12 mouse cellular contexts compared by ENCODE assay signal in the genomic region with DNA sequence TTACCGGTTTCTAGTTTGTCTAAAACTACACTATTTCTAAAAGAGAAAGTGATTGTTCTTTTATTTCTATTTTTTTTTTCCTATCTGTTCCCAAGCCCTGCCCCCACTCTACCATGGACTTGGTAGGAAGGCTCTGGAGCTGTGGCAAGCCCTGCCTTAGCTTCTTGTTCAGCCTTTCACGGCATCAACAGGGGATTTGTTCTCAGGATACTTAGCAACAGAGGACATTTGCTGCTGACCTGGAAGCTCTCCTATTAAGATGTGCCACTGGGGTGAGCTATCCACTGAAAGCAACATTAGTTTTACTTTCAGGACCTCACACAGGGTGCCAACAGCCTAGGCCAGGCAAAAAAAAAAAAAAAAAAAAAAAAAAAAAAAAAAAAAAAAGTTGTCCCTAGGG. TPM values are rescaled to one million over a fixed set of nuclear protein-coding genes. Genes with fewer than 3 reads are reported as not detected.
DNase-seq lines count a peak whose midpoint lies in the region; ATAC-seq lines count a peak whose summit lies in the region.
"Had no signal": no experiment of that assay in that cellular context is flagged by ENCODE, and none has a peak within 500 bp of the region (broad histone marks: within the 10 kb centered on the region; RNA-seq: fewer than 3 reads in every experiment).

No protein-coding gene starts in this region.

- WGBS in neural tube, embryonic 11.5 days, result 9% methylated on average over 2 of the region's 2 CpGs
- WGBS in forebrain, embryonic 15.5 days, result 3% methylated on average over 2 of the region's 2 CpGs
- 4% methylated on average over 2 of the region's 2 CpGs for WGBS in midbrain, embryonic 12.5 days

- no peak overlapping the region for H3K27ac ChIP-seq in neural tube, embryonic 11.5 days (ENCODE audit: low read depth, low read length)
- peak overlapping the region; percentile 89 for H3K27ac ChIP-seq in forebrain, embryonic 15.5 days (replicated peaks)
- H3K27ac ChIP-seq in midbrain, embryonic 12.5 days (replicated peaks), result peak overlapping the region; percentile 69; the same call in 1 of the 2 replicates
- H3K27ac ChIP-seq: embryonic facial prominence, embryonic 12.5 days; limb, embryonic 12.5 days; lung, embryonic 15.5 days; stomach, embryonic 15.5 days had no signal

- peak overlapping the region; percentile 42 for H3K4me2 ChIP-seq in neural tube, embryonic 11.5 days (ENCODE audit: low read depth)
- H3K4me2 ChIP-seq in forebrain, embryonic 15.5 days (replicated peaks), result peak overlapping the region; percentile 60
- H3K4me2 ChIP-seq in midbrain, embryonic 12.5 days (replicated peaks), result peak overlapping the region; percentile 78
- H3K4me2 ChIP-seq: limb, embryonic 12.5 days; lung, embryonic 15.5 days; stomach, embryonic 15.5 days had no signal

- peaks cover 36% of the 10 kb centered on the region for H3K27me3 ChIP-seq in neural tube, embryonic 11.5 days (ENCODE audit: control insufficient read depth, insufficient read depth, low read length)
- no peaks in the 10 kb centered on the region for H3K27me3 ChIP-seq in forebrain, embryonic 15.5 days
- peaks cover 13% of the 10 kb centered on the region; the same call in 1 of the 2 replicates for H3K27me3 ChIP-seq in midbrain, embryonic 12.5 days

- H3K4me3 ChIP-seq in neural tube, embryonic 11.5 days (ENCODE audit: low read depth, low read length), result peak overlapping the region; percentile 40
- peak overlapping the region; percentile 56 for H3K4me3 ChIP-seq in forebrain, embryonic 15.5 days
- H3K4me3 ChIP-seq in midbrain, embryonic 12.5 days, result peak overlapping the region; percentile 60
- H3K4me3 ChIP-seq: limb, embryonic 12.5 days; lung, embryonic 15.5 days; stomach, embryonic 15.5 days had no signal

- H3K9me3 ChIP-seq in neural tube, embryonic 11.5 days (ENCODE audit: control insufficient read depth, low read length), result no peaks in the 10 kb centered on the region
- H3K9me3 ChIP-seq in forebrain, embryonic 15.5 days, result no peaks in the 10 kb centered on the region
- no peaks in the 10 kb centered on the region for H3K9me3 ChIP-seq in midbrain, embryonic 12.5 days
- H3K9me3 ChIP-seq: embryonic facial prominence, embryonic 12.5 days; limb, embryonic 12.5 days; lung, embryonic 15.5 days; stomach, embryonic 15.5 days had no signal

- H3K36me3 ChIP-seq in neural tube, embryonic 11.5 days (ENCODE audit: control insufficient read depth, insufficient read depth, low read length), result no peaks in the 10 kb centered on the region
- no peaks in the 10 kb centered on the region for H3K36me3 ChIP-seq in forebrain, embryonic 15.5 days
- 0 out of 2 replicates have a peak, but pooled peaks cover 3% of the 10 kb centered on the region for H3K36me3 ChIP-seq in midbrain, embryonic 12.5 days
- H3K36me3 ChIP-seq: embryonic facial prominence, embryonic 12.5 days; limb, embryonic 12.5 days; lung, embryonic 15.5 days; stomach, embryonic 15.5 days had no signal

- H3K9ac ChIP-seq in neural tube, embryonic 11.5 days (ENCODE audit: low read length), result peak overlapping the region; percentile 37
- H3K9ac ChIP-seq in forebrain, embryonic 15.5 days (replicated peaks), result peak overlapping the region; percentile 65
- H3K9ac ChIP-seq in midbrain, embryonic 12.5 days (replicated peaks), result peak overlapping the region; percentile 85
- H3K9ac ChIP-seq: embryonic facial prominence, embryonic 12.5 days; limb, embryonic 12.5 days; lung, embryonic 15.5 days; stomach, embryonic 15.5 days had no signal

- peaks cover 16% of the 10 kb centered on the region for H3K4me1 ChIP-seq in neural tube, embryonic 11.5 days (ENCODE audit: control insufficient read depth, insufficient read depth, low read length)
- peaks cover 69% of the 10 kb centered on the region for H3K4me1 ChIP-seq in forebrain, embryonic 15.5 days
- peaks cover 68% of the 10 kb centered on the region for H3K4me1 ChIP-seq in midbrain, embryonic 12.5 days

- ATAC-seq in neural tube, embryonic 11.5 days (ENCODE audit: insufficient read depth, low FRiP score, low TSS enrichment), result no peak
- no peak for ATAC-seq in forebrain, embryonic 15.5 days (replicated peaks)
- ATAC-seq in midbrain, embryonic 12.5 days (ENCODE audit: low FRiP score, low read depth), result no peak

- no peak for DNase-seq in neural tube, embryonic 11.5 days (ENCODE audit: low spot score)
- no peak for DNase-seq in neural tube, embryonic 10.5 days (ENCODE audit: extremely low spot score, low spot score)
- DNase-seq in testis, postnatal 14 days (ENCODE audit: low spot score), result no peak
- DNase-seq in thymus, postnatal 0 days (ENCODE audit: low spot score), result no peak
- DNase-seq in right cerebral cortex, postnatal 36 days (ENCODE audit: low spot score in 2 of 2), result no peak

RNA-seq across cellular contexts. Expression of a gene that starts 15.4 kb away (rescaled TPM):
- polyA plus RNA-seq in neural tube, embryonic 11.5 days (2014; fragmentation: Nextera tagmentation; extraction: Ambion mirVana), result 11.4 and 11.9 TPM in 2 replicates
- 49.1 and 52.0 TPM in 2 replicates for polyA plus RNA-seq in forebrain, embryonic 15.5 days (2015; fragmentation: Nextera tagmentation; extraction: Ambion mirVana)
- 36.3 and 37.6 TPM in 2 replicates for polyA plus RNA-seq in midbrain, embryonic 12.5 days (2016; fragmentation: Nextera tagmentation; extraction: Ambion mirVana)
- 0.03 and 0.04 TPM in 2 replicates for polyA plus RNA-seq in thymus, postnatal 0 days (2015; fragmentation: Nextera tagmentation; extraction: Ambion mirVana)
- polyA plus RNA-seq: heart, embryonic 14.5 days had no signal

Comparison
In these comparisons a context has a peak if more than half of its experiments do, and no peak if none do; other contexts are left out.
1. RNA of a gene that starts 15.4 kb away (polyA plus RNA-seq): 49.1 to 52.0 TPM in forebrain, embryonic 15.5 days, 36.3 to 37.6 TPM in midbrain, embryonic 12.5 days and 11.4 to 11.9 TPM in neural tube, embryonic 11.5 days; 0.03 to 0.04 TPM in thymus, postnatal 0 days; every median in the first group is over 10 times any median in the second.
2. Peak in every context shown above with its lines, with median percentiles within 50 percentile points of each other: H3K4me2 ChIP-seq, H3K4me3 ChIP-seq and H3K9ac ChIP-seq.